Mouse (Mus musculus) forebrain, embryonic 13.5 days (tissue): Measurements from ENCODE around the gene 1700003F12Rik. TPM values are rescaled to one million over a fixed set of nuclear protein-coding genes. Genes with fewer than 3 reads are reported as not detected.
A peak's percentile ranks its signal among the peaks of the same experiment; 100 is the strongest.

ENCODE experiments used
- ATAC-seq: fragments of 200-750 bp; cut with Nextera tagmentation; 2 replicates; pipeline ENCODE4 v1.8.0; 2017
- H3K27ac ChIP-seq: fragments of 300-500 bp; sonication (generic); 2 replicates; pipeline ENCODE4 v1.5.1; 2015; ENCODE audit warnings: inconsistent platforms, mild to moderate bottlenecking, moderate library complexity
- H3K27me3 ChIP-seq: fragments of 300-500 bp; sonication (generic); 2 replicates; pipeline ENCODE4 v1.6.1; 2015; ENCODE audit warnings: mild to moderate bottlenecking, inconsistent platforms
- H3K36me3 ChIP-seq: fragments of 300-500 bp; sonication (generic); 2 replicates; pipeline ENCODE4 v1.6.1; 2015; ENCODE audit warnings: mild to moderate bottlenecking, inconsistent platforms; ENCODE audit not compliant: poor library complexity, severe bottlenecking
- H3K4me1 ChIP-seq: fragments of 300-500 bp; sonication (generic); 2 replicates; pipeline ENCODE4 v1.6.1; 2015; ENCODE audit warnings: inconsistent platforms
- H3K4me2 ChIP-seq: fragments of 300-500 bp; sonication (generic); 2 replicates; pipeline ENCODE4 v1.6.1; 2015; ENCODE audit warnings: inconsistent platforms, mild to moderate bottlenecking, moderate library complexity
- H3K4me3 ChIP-seq: fragments of 300-500 bp; sonication (generic); 2 replicates; pipeline ENCODE4 v1.5.1; 2015; ENCODE audit warnings: mild to moderate bottlenecking, inconsistent platforms
- H3K9ac ChIP-seq: fragments of 300-500 bp; sonication (generic); 2 replicates; pipeline ENCODE4 v1.6.1; 2015; ENCODE audit warnings: mild to moderate bottlenecking, inconsistent platforms
- H3K9me3 ChIP-seq: fragments of 300-500 bp; sonication (generic); replicated peaks from 2 replicates; pipeline ENCODE4 v1.6.1; 2016; ENCODE audit warnings: inconsistent platforms
- WGBS: fragments of 180-500 bp; shearing (Covaris S2); methylation state at CpG from one replicate; pipeline ENCODE4 v1.1.7; 2015; 5-methylcytosine and 5-hydroxymethylcytosine counted together
- polyA plus RNA-seq: library from polyadenylated mRNA; unstranded; fragments of >200 nt; fragmentation: Nextera tagmentation; extraction: Ambion mirVana; gene quantifications from 2 replicates; pipeline ENCODE4 v1.2.1, GENCODE M21; 2015

1700003F12Rik gene
- polyA plus RNA-seq, 1 experiment from 2014 or later = 1.4 TPM

- Histone ChIP-seq H3K9ac (peak overlapping the region; percentile 79), H3K36me3 (peaks cover 13% of the 10 kb centered on the region), H3K4me1 (peaks cover 53% of the 10 kb centered on the region), H3K4me2 (peak overlapping the region; percentile 80), H3K27ac (peak overlapping the region; percentile 90), H3K27me3 (no peaks in the 10 kb centered on the region), H3K4me3 (peak overlapping the region; percentile 83), H3K9me3 (no peaks in the 10 kb centered on the region)
- WGBS = 7% methylated on average over 10 of the region's 10 CpGs
- ATAC-seq = peak; percentile 11; the same call in 1 of the 2 replicates
Observed at GRCm38 (mm10) chr2:154568329-154569070, 21.6 kb downstream of the 1700003F12Rik start.

GRCm38 (mm10) chr2:154569071-154569748 lies 22.3 kb downstream of the 1700003F12Rik start:
- H3K4me2 ChIP-seq = peak overlapping the region; percentile 80
- ATAC-seq = peak; percentile 75
- peaks cover 54% of the 10 kb centered on the region for H3K4me1 ChIP-seq
- H3K4me3 ChIP-seq = peak overlapping the region; percentile 83
- H3K27ac ChIP-seq = peak overlapping the region; percentile 90
- under 1% methylated on average over 58 of the region's 70 CpGs for WGBS
- peaks cover 6% of the 10 kb centered on the region for H3K36me3 ChIP-seq
- peak overlapping the region; percentile 79 for H3K9ac ChIP-seq
- H3K9me3 ChIP-seq = no peaks in the 10 kb centered on the region
- no peaks in the 10 kb centered on the region for H3K27me3 ChIP-seq

- ATAC-seq = peak; percentile 98
- Histone ChIP-seq H3K4me1 (peaks cover 53% of the 10 kb centered on the region), H3K27me3 (no peaks in the 10 kb centered on the region), H3K4me2 (peak within 1 kb of the TSS; percentile 80), H3K27ac (peak within 1 kb of the TSS; percentile 90), H3K4me3 (peak within 1 kb of the TSS; percentile 83), H3K9ac (peak within 1 kb of the TSS; percentile 79), H3K36me3 (no peaks in the 10 kb centered on the region), H3K9me3 (no peaks in the 10 kb centered on the region)
- WGBS = 1% methylated on average over 41 of the region's 44 CpGs
Observed at GRCm38 (mm10) chr2:154569836-154570286, 23.0 kb downstream of the 1700003F12Rik start, which contains the start of gene E2f1. Gene E2f1, minus strand, starts transcription at chr2:154569892.

GRCm38 (mm10) chr2:154570666-154571065 lies 23.8 kb downstream of the 1700003F12Rik start:
- no peak overlapping the region for H3K4me3 ChIP-seq
- peaks cover 45% of the 10 kb centered on the region for H3K4me1 ChIP-seq
- peak overlapping the region; percentile 80 for H3K4me2 ChIP-seq
- no peak overlapping the region for H3K27ac ChIP-seq
- H3K9me3 ChIP-seq = no peaks in the 10 kb centered on the region
- no peak for ATAC-seq
- 67% methylated on average over 4 of the region's 4 CpGs for WGBS
- H3K36me3 ChIP-seq = no peaks in the 10 kb centered on the region
- peak overlapping the region; percentile 62; the same call in 1 of the 2 replicates for H3K9ac ChIP-seq
- H3K27me3 ChIP-seq = no peaks in the 10 kb centered on the region

GRCm38 (mm10) chr2:154571266-154571665 lies 24.4 kb downstream of the 1700003F12Rik start:
- H3K4me1 ChIP-seq = peaks cover 39% of the 10 kb centered on the region
- 82% methylated on average over 4 of the region's 4 CpGs for WGBS
- no peak overlapping the region for H3K4me3 ChIP-seq
- H3K27ac ChIP-seq = no peak overlapping the region
- H3K4me2 ChIP-seq = no peak overlapping the region
- no peaks in the 10 kb centered on the region for H3K27me3 ChIP-seq
- H3K36me3 ChIP-seq = no peaks in the 10 kb centered on the region
- H3K9ac ChIP-seq = no peak overlapping the region
- no peak for ATAC-seq
- H3K9me3 ChIP-seq = no peaks in the 10 kb centered on the region

GRCm38 (mm10) chr2:154571976-154572375 lies 25.1 kb downstream of the 1700003F12Rik start:
- Histone ChIP-seq H3K9ac (no peak overlapping the region), H3K9me3 (no peaks in the 10 kb centered on the region), H3K4me2 (no peak overlapping the region), H3K27me3 (no peaks in the 10 kb centered on the region), H3K4me1 (peaks cover 38% of the 10 kb centered on the region), H3K4me3 (no peak overlapping the region), H3K36me3 (no peaks in the 10 kb centered on the region), H3K27ac (no peak overlapping the region)
- WGBS = 89% methylated on average over 8 of the region's 8 CpGs
- no peak for ATAC-seq

GRCm38 (mm10) chr2:154572996-154573395 lies 26.1 kb downstream of the 1700003F12Rik start:
- no peak overlapping the region for H3K9ac ChIP-seq

DNA sequence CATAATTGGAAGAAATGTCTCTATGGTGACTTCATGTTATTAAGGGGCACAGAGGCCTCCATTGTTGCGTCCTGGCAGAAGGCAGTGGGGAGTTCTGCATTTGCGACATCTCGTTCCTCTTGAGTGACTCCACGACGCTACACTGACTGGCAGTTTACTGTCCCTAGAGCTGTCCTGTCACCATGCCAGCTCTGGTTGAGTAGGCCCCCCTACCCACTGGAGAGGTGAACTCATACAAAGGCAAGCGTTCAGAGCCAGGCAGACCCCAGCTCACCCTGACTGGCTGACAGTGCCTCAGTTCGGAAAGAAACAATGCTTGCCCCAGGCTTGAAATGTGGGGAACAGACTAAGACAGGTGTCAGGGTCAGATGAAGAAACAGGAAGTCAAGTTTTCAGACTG lies 27.4 kb downstream of the 1700003F12Rik start:
- no peaks in the 10 kb centered on the region for H3K36me3 ChIP-seq
- no peak overlapping the region for H3K4me3 ChIP-seq
- no peak overlapping the region for H3K4me2 ChIP-seq
- WGBS = 47% methylated on average over 7 of the region's 7 CpGs
- no peak for ATAC-seq
- peaks cover 26% of the 10 kb centered on the region for H3K4me1 ChIP-seq
- H3K9ac ChIP-seq = no peak overlapping the region
- H3K27me3 ChIP-seq = no peaks in the 10 kb centered on the region
- no peaks in the 10 kb centered on the region for H3K9me3 ChIP-seq
- H3K27ac ChIP-seq = no peak overlapping the region

More at GRCm38 (mm10) chr2:154572996-154573395, 26.1 kb downstream of the 1700003F12Rik start:
- H3K36me3 ChIP-seq = no peaks in the 10 kb centered on the region
- peaks cover 38% of the 10 kb centered on the region for H3K4me1 ChIP-seq
- 78% methylated on average over 3 of the region's 3 CpGs for WGBS
- no peaks in the 10 kb centered on the region for H3K9me3 ChIP-seq
- H3K27ac ChIP-seq = no peak overlapping the region
- H3K4me3 ChIP-seq = no peak overlapping the region
- no peak for ATAC-seq
- H3K4me2 ChIP-seq = no peak overlapping the region
- no peaks in the 10 kb centered on the region for H3K27me3 ChIP-seq

- Histone ChIP-seq H3K36me3 (no peaks in the 10 kb centered on the region), H3K27me3 (no peaks in the 10 kb centered on the region), H3K4me2 (no peak overlapping the region), H3K4me3 (no peak overlapping the region), H3K9ac (peak overlapping the region; percentile 13; the same call in 1 of the 2 replicates), H3K9me3 (no peaks in the 10 kb centered on the region), H3K27ac (peak overlapping the region; percentile 73), H3K4me1 (peaks cover 19% of the 10 kb centered on the region)
- 26% methylated on average over 12 of the region's 12 CpGs for WGBS
- ATAC-seq = peak; percentile 38; the same call in 1 of the 2 replicates
Observed at GRCm38 (mm10) chr2:154576876-154577743, 30.2 kb downstream of the 1700003F12Rik start.

GRCm38 (mm10) chr2:154577744-154578067 lies 30.8 kb downstream of the 1700003F12Rik start:
- no peaks in the 10 kb centered on the region for H3K9me3 ChIP-seq
- H3K36me3 ChIP-seq = no peaks in the 10 kb centered on the region
- H3K4me2 ChIP-seq = no peak overlapping the region
- no peak overlapping the region for H3K4me3 ChIP-seq
- H3K4me1 ChIP-seq = peaks cover 19% of the 10 kb centered on the region
- WGBS = 71% methylated on average over 6 of the region's 6 CpGs
- H3K9ac ChIP-seq = no peak overlapping the region
- H3K27me3 ChIP-seq = no peaks in the 10 kb centered on the region
- peak overlapping the region; percentile 73 for H3K27ac ChIP-seq
- ATAC-seq = no peak

DNA sequence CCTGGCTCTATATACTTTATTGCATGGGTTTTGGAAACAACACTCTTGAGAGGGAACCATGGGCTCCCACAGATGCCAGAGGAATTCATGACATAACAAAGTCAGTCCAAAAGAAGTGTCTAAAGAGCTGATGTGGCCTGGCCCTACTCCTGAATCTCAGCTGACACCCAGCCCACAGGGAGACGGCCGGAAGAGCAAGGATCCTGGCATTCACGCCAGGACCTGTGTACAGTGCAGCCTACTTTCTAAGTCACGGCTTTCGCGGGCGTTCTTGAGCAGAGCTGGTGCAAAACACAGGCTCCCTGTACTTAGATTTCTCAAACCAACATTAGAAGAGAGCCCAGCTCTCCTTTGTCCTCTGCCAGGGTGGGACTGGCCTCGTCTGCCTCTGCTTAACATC lies 33.7 kb downstream of the 1700003F12Rik start:
- peaks cover 38% of the 10 kb centered on the region for H3K4me1 ChIP-seq
- ATAC-seq = no peak
- 78% methylated on average over 8 of the region's 8 CpGs for WGBS
- no peak overlapping the region for H3K4me3 ChIP-seq
- H3K36me3 ChIP-seq = no peaks in the 10 kb centered on the region
- no peaks in the 10 kb centered on the region for H3K27me3 ChIP-seq
- no peak overlapping the region for H3K9ac ChIP-seq
- no peak overlapping the region for H3K4me2 ChIP-seq
- H3K9me3 ChIP-seq = no peaks in the 10 kb centered on the region
- H3K27ac ChIP-seq = no peak overlapping the region
